19 mouse cellular contexts compared by ENCODE assay signal in the genomic region with DNA sequence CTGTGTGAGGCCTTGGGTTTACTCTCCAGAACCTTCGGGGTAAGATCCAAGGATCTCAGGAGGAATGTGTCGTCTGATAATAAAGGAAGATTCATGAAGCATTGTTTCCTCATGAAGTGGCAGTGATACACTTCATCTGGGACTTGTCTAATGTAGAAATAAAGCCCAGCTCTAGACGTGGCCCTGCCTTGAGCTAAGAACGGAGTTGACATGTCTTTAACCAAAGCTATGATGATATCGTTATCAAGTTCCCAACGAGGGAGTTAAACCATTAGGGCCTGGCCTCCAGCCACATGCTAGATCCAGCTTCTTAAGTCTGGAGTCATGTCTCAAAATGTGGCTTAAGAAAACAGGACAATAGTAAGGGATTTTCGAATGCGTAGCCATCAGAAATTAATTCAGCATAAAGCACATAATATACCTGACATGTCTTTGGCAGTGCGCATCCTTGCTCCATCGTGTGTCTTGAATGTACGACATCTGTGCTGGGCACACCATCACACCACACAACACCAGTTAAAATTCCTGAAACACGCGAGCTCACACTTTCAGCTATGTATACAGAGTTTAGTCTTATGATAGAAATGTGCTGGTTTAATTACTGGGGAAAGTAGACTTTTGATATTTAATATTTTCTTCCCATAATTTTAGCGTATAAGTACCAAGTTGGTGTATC. TPM values are rescaled to one million over a fixed set of nuclear protein-coding genes. Genes with fewer than 3 reads are reported as not detected.
DNase-seq lines count a peak whose midpoint lies in the region; ATAC-seq lines count a peak whose summit lies in the region.
"Had no signal": no experiment of that assay in that cellular context is flagged by ENCODE, and none has a peak within 500 bp of the region (broad histone marks: within the 10 kb centered on the region; RNA-seq: fewer than 3 reads in every experiment).

No protein-coding gene starts in this region.

- no peak overlapping the region for H3K9ac ChIP-seq in kidney, embryonic 16.5 days (replicated peaks; ENCODE audit: low read length)
- H3K9ac ChIP-seq in lung, embryonic 16.5 days (ENCODE audit: low read length), result no peak overlapping the region
- H3K9ac ChIP-seq: embryonic facial prominence, embryonic 13.5 days; heart, embryonic 12.5 days; hindbrain, embryonic 14.5 days had no signal

- 77% methylated on average over 14 of the region's 14 CpGs for WGBS in kidney, embryonic 16.5 days
- WGBS in lung, embryonic 16.5 days, result 51% methylated on average over 14 of the region's 14 CpGs

- H3K4me2 ChIP-seq in kidney, embryonic 16.5 days (replicated peaks; ENCODE audit: low read depth, low read length), result no peak overlapping the region
- no peak overlapping the region for H3K4me2 ChIP-seq in lung, embryonic 16.5 days (ENCODE audit: low read depth, low read length)
- H3K4me2 ChIP-seq: embryonic facial prominence, embryonic 13.5 days; heart, embryonic 12.5 days; hindbrain, embryonic 14.5 days had no signal

- H3K4me1 ChIP-seq in kidney, embryonic 16.5 days (ENCODE audit: insufficient read depth, low read length), result no peaks in the 10 kb centered on the region; the same call in 1 of the 2 replicates
- H3K4me1 ChIP-seq in lung, embryonic 16.5 days (replicated peaks; ENCODE audit: control insufficient read depth, insufficient read depth, low read length), result peaks cover 8% of the 10 kb centered on the region; the same call in 1 of the 2 replicates
- H3K4me1 ChIP-seq: embryonic facial prominence, embryonic 13.5 days; heart, embryonic 12.5 days; hindbrain, embryonic 10.5 days had no signal

- no peak overlapping the region for H3K27ac ChIP-seq in kidney, embryonic 16.5 days (ENCODE audit: low read length)
- peak overlapping the region; percentile 74 for H3K27ac ChIP-seq in lung, embryonic 16.5 days (ENCODE audit: low read length)
- H3K27ac ChIP-seq: embryonic facial prominence, embryonic 13.5 days; gastrocnemius, adult 2 months; hindbrain, embryonic 10.5 days; hindbrain, embryonic 14.5 days had no signal

- ATAC-seq in kidney, embryonic 16.5 days (ENCODE audit: low FRiP score, low TSS enrichment), result no peak
- ATAC-seq in lung, embryonic 16.5 days (ENCODE audit: low read depth), result peak; percentile 90
- ATAC-seq: forebrain, embryonic 14.5 days had no signal

- no peaks in the 10 kb centered on the region for H3K27me3 ChIP-seq in kidney, embryonic 16.5 days (ENCODE audit: insufficient read depth, low read length)
- H3K27me3 ChIP-seq in lung, embryonic 16.5 days (ENCODE audit: control insufficient read depth, insufficient read depth, low read depth, low read length), result no peaks in the 10 kb centered on the region
- H3K27me3 ChIP-seq: embryonic facial prominence, embryonic 13.5 days; heart, embryonic 12.5 days had no signal

- no peaks in the 10 kb centered on the region for H3K9me3 ChIP-seq in kidney, embryonic 16.5 days (ENCODE audit: low read length)
- H3K9me3 ChIP-seq in lung, embryonic 16.5 days (ENCODE audit: control insufficient read depth, low read length), result no peaks in the 10 kb centered on the region
- H3K9me3 ChIP-seq: embryonic facial prominence, embryonic 13.5 days; heart, embryonic 12.5 days; hindbrain, embryonic 10.5 days had no signal

- peak; percentile 73 for DNase-seq in heart, adult 11 months
- DNase-seq in heart, adult 18-20 months, result no peak
- DNase-seq in kidney, postnatal 4 days, result peak; percentile 44 to 52
- peak; percentile 8 for DNase-seq in lung, postnatal 14 days
- DNase-seq in cerebellum, postnatal 10 days, result no peak
- DNase-seq in spleen, postnatal 10 days (ENCODE audit: low spot score in 2 of 2), result no peak
- DNase-seq: adrenal gland, postnatal 10 days; cerebellum, adult 11 months; cerebellum, adult 8-10 months; cerebellum, postnatal 25 days; gastrocnemius, adult 2 months; gastrocnemius, postnatal 25 days had no signal

- peaks cover 18% of the 10 kb centered on the region for H3K36me3 ChIP-seq in kidney, embryonic 16.5 days (ENCODE audit: insufficient read depth, low read length)
- H3K36me3 ChIP-seq in lung, embryonic 16.5 days (ENCODE audit: control insufficient read depth, insufficient read depth, low read length), result peaks cover 3% of the 10 kb centered on the region; the same call in 1 of the 2 replicates

- no peak overlapping the region for H3K4me3 ChIP-seq in kidney, embryonic 16.5 days (ENCODE audit: low read length)
- H3K4me3 ChIP-seq in lung, embryonic 16.5 days (ENCODE audit: low read length), result no peak overlapping the region
- H3K4me3 ChIP-seq: embryonic facial prominence, embryonic 13.5 days; gastrocnemius, adult 2 months; heart, embryonic 12.5 days; hindbrain, embryonic 10.5 days had no signal

RNA-seq across cellular contexts. Expression of a gene that starts 49.8 kb away (rescaled TPM):
- under 1 TPM; 0.69 to 0.90 TPM for total RNA-seq in heart, adult 18-20 months (2021)
- 16.7 and 18.0 TPM in 2 replicates for polyA plus RNA-seq in kidney, embryonic 16.5 days (2015; fragmentation: Nextera tagmentation; extraction: Ambion mirVana)
- 12.7 and 14.2 TPM in 2 replicates for polyA plus RNA-seq in lung, embryonic 16.5 days (2015; fragmentation: Nextera tagmentation; extraction: Ambion mirVana)

Comparison
In these comparisons a context has a peak if more than half of its experiments do, and no peak if none do; other contexts are left out.
1. DNase-seq: peak in heart, adult 11 months (single experiment), kidney, postnatal 4 days (2 of 2) and lung, postnatal 14 days (single experiment); none in heart, adult 18-20 months (0 of 2), cerebellum, postnatal 10 days (0 of 2) and spleen, postnatal 10 days (0 of 2).